Mouse (Mus musculus) kidney, adult 11 months (tissue): Measurements from ENCODE around the gene 4933414I15Rik.

Experiments
- DNase-seq: peaks from one replicate; pipeline ENCODE4 v3.0.0; 2022

4933414I15Rik gene

GRCm38 (mm10) chr11:50943506-50943905, at the start of gene 4933414I15Rik:
Gene 4933414I15Rik, minus strand, starts transcription at chr11:50943765.
- DNase-seq, result no peak

- DNase-seq, result no peak
Measured at GRCm38 (mm10) chr11:50981667-50982066, 38.1 kb upstream of the 4933414I15Rik start, which contains the start of gene Olfr1377. Gene Olfr1377, plus strand, starts transcription at chr11:50981967.

GRCm38 (mm10) chr11:50977216-50977615, 33.7 kb upstream of the 4933414I15Rik start:
- DNase-seq, result no peak

DNA sequence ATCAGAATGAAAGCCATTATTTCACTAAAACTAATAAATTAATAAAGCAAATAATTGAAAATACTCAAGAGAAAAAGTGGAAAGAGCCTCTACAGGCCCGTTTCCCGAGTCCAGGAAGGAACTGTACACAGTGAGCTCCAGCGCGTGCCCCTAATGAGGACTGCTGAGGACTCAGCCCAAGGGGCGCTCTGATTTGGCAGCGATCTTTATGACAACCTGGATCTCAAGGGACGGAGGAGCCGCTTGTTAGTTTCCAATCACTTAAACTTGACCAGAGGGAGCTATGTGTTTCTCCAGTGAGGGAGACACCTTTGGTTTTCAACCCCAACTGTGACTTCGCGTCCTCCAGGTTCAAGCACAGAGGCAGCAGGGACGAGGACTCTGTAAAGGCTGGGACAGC, 22.7 kb upstream of the 4933414I15Rik start, which contains the start of gene Olfr1378:
TSS of gene Olfr1378 (plus strand) at position 301 of the 400 bp plus-strand sequence.
- DNase-seq, result no peak

DNA sequence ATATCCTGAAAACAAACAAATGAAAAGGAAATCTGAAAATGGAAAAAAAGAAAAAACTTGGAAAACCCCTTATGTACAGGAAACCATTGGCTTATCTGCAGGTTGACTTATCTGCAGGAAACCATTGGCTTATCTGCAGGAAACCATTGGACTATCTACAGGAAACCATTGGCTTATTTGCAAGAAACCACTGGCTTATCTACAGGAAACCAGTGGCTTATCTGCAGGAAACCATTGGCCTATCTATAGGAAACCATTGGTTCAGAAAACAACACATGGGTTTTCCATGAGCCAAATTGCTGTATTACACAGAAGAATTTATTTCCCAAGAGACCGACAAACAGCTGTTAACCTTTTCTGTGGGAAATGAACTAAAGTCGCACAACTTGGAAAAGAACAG, 21.3 kb upstream of the 4933414I15Rik start:
- peak; percentile 28 for DNase-seq

- DNase-seq, result no peak
Measured at GRCm38 (mm10) chr11:50953665-50954064, 10.1 kb upstream of the 4933414I15Rik start, which contains the start of gene Prop1. Gene Prop1, minus strand, starts transcription at chr11:50953765.

GRCm38 (mm10) chr11:50952290-50952689, 8.7 kb upstream of the 4933414I15Rik start:
- DNase-seq, result no peak

DNA sequence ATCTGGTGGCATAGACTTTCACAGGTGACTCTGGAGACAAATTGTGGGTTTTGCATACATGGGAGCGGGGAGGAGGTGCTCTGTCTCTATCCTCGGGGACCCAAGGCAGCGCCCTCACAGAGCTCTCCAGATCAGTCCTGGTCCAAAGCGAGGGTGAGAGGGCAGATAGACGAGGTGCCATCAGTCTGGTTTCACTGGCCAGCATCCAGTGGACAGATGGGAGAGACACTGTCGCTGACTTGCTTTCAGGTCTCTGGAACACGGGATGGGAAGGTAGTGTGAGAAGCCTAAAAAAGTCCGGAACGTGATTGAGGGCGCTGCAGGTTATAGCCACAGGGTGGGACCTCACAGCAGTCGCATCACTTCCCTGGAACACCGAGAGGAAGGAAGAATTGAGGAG, 1.2 kb downstream of the 4933414I15Rik start:
- no peak for DNase-seq

DNA sequence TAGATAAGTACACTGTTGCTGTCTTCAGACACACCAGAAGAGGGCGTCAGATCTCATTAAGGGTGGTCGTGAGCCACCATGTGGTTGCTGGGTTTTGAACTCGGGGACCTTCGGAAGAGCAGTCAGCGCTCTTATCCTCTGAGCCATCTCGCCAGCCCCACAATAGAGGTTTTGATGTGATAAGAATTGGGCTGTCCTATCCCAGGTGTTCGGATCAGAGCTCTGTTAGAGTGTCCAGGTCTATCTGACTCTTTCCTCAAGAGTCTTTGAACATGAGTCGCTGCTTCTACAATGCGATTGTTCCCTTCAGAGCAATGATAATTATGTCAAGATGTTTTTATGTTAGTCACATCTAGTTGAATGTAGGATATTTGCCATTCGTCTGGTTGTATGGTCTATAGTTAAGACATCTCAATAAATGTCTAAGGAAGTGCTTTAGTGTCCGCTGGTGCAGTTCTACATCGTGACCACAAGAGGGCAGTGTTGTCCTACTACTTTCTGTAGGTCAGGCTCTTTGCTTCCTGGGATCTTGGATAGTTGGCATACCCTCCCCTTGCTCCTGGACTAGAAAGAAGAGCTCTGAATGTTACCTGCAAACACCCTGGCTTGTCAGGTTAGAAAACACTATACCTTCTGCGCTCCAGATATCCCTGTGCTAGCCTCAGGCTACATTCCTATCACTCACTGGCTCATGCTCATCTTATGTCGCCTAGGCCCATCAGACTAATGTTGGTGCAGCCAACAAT, 3.8 kb downstream of the 4933414I15Rik start:
- DNase-seq, result peak; percentile 13

DNA sequence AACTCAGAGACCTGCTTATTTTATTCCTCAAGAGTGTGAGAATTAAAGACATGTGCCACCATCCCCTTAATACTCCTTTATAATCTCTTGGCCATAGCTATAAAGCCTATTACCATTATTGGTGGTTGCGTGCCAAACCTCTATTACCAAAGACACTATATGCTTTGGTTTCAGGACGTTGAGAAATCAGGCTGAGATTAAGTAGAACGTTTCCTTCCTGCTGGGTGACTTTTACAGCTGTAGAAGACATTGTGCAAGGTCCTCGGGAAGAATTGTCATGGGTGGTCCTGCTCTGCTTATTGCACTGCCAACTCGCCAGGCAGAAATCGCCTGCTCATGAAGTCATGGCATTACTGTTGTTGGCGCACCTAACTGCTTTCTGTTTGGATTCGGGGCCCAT, 5.1 kb downstream of the 4933414I15Rik start:
- DNase-seq, result no peak

DNA sequence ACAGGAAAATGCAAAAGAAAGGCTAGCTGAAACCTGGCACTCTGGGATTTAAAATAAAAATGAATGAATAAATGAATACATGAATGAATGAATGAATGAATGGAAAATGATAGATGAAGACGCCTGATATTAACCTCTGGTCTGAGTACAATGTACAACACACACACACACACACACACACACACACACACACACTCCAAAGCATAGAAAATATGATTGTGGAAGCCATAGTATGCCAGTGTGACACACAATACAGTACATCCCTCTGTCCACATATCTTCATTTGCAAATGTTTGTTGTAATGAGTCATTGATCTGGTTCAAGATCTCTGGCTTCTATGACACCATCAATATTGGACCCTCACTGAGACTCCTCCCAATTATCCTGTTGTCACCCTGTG, 11.5 kb downstream of the 4933414I15Rik start:
- no peak for DNase-seq

- peak; percentile 89 for DNase-seq
Measured at GRCm38 (mm10) chr11:50931451-50931866, 12.1 kb downstream of the 4933414I15Rik start, which contains the start of gene Zfp354b. Gene Zfp354b, minus strand, starts transcription at chr11:50931633.

GRCm38 (mm10) chr11:50931021-50931420, 12.5 kb downstream of the 4933414I15Rik start:
- DNase-seq, result no peak

DNA sequence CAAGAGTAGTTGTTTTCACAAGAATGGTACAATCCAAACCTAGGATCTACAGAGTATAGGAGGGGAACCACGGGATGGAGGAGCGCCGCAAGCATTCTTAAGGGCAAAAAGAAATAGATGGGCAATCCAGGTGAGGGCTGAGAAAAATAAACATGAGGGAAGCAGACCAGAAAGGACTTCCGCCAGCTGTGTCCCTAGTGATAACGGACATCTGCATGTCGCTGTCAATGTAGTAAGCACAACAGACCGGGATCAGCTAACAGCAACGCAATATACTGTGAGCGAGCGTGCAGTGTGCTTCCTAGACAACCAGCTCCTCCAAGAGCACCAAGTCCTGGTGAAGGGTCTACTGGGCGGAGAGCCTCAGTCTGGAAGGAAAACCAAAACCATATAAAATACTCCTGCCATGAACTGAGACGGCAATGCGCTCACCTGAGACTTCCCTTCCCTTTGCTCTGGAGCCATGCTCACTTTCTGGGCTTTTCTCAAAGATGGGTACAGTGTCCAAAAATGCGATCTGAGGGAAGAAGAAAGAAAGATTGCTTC, 13.0 kb downstream of the 4933414I15Rik start:
- no peak for DNase-seq

DNA sequence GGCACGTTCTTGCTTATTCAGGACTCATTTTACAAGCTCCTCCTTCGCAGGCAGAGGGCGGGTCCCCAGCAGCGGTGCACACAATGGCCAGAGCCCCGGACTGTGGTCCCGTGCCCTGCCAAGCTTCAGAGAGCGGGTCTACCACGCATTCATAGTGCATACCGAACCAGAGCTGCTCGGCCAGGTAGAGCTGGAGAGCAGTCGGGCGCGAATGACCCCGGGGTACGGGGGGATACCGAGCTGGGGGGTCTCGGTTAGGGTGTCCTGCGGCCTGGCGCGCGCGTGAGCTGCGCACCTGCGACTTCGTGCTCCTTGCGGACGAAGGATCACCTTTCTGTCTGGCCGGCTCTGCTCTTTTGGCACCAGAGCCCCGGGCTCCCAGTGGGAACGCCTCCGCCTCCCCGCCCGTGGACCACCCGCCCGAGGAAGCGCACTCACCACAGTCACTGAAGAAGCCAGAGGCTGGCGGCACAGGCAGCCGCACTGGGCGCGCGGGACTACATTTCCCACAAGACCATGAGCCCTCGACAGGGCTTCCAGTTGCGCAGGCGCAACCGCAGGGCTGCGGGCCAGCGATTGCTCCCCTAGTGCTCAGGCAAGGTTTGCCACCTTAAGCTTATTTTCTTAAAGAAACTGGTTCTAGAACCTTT, 27.8 kb downstream of the 4933414I15Rik start, which contains the start of gene Zfp2:
TSS of gene Zfp2 (minus strand) at position 495 of the 650 bp plus-strand sequence.
- DNase-seq, result peak; percentile 90

- no peak for DNase-seq
Measured at GRCm38 (mm10) chr11:50914461-50914860, 29.1 kb downstream of the 4933414I15Rik start.

DNA sequence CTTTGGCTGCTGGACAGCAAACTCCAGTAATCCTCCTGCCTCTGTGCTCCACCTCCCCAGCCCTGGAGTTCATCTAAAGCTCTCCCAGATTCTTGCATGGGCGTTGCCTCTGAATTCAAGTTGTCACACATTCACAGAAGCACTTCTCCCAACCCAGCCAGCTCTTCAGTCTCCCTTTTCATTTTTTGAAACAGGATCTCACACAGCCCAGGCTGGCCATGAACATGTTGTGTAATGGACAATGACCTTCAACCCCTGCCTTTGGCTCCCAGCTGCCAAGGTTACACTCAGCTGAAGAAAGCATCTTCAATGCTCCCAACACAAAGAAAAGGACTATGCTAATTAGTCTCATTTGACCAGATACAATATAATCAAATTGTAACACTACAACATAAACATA, 30.3 kb downstream of the 4933414I15Rik start:
- DNase-seq, result no peak

- DNase-seq, result no peak
Measured at GRCm38 (mm10) chr11:50908136-50908535, 35.4 kb downstream of the 4933414I15Rik start.

GRCm38 (mm10) chr11:50897359-50897758, 46.2 kb downstream of the 4933414I15Rik start:
- no peak for DNase-seq

DNA sequence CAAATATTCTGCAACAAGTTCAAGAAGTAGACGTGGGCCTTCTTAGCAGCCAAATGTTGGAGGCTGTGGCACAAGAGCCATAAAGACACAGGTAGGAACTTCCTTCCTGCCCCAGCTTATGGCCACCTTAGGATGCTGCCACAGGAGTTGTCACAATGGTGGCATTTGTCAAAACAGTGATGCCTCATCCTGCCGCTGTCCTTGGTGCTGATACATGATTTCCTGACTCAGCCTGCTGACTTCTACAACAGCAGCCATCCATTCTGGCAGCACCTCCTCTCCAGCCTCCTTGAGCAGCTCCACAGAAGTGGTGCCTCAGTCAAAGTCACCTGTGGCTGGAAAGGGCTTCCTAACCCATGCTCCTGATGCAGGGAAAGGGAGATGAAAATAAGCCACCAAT, 51.1 kb downstream of the 4933414I15Rik start:
- DNase-seq, result no peak
